Mouse (Mus musculus) right cerebral cortex, postnatal 10 days (tissue): ENCODE measurements around the gene Ppcs.

Experiments used
- DNase-seq, 2 experiments: peaks; one replicate each; pipeline ENCODE4 v3.0.0; 2021; ENCODE audit warnings: low spot score in 2 of 2

Ppcs gene

DNA sequence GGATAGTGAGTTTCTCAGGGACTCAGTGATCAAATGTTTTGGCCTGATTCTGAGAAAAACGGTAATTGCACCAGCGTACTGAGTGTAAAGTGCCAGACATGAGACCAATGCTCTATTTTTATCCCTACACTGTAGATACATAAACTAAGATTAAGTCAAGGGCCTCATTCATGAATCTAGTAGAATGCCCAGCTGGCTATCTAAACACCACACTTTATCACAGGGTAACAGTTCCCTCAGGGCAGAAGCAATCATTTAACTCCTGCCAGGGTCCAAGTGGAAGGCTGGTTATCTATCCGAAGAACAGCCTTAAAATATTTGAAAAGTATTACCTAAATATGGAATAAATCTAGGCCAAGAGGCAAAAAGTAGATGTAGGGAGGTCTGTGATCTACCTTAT lies 4.3 kb downstream of the Ppcs start:
- DNase-seq: no peak

DNA sequence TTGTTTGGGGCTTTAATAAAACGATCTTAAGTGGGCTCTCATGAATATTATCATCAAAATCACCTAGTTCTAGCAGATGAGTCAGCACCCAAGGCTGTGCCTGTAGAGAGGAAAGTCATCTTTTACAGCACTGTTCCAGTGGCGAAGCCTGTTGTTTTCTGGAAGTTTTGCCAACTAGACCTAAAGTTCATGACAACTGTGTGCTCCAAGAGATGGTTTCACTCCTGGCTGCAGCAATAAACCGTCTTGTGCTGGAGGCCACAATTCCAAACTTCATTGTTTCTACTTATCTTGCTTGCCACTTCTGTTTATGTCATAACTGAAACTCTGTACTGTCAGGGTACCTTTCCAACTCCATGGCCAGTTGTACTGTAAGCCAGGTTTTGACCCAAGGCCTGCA lies 5.0 kb downstream of the Ppcs start:
- DNase-seq: no peak

DNA sequence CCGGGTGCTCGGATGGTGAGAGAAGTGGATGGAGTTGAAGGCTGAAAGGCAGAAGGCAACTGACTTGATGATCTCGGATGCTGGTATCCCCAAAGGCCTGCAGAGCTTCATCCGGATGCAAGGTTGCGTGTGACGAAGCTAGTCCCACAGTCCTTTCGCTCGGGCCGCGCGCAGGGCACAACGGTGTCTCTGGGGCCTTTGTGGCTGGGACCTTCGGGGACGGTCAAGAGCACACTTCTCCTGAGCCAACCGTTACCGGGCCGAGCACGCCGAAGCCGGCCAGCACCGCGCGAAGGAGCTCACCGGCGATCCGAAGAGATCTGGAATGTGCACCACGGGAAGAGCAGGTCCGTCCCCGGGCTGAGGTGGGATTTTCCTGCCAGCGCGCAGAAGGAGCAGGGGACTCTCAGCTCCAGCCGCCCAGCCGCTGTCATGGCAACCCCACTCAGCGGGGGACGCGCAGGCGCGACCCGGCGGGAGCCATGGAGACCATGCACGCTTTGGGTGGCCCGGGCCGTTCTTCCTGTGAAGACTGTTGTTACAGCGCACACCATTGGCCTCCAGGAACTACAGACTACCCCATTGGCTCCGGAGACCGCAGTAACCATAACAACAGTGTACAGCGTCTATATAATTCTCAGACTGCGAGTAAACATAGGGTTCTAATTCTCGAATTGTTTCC lies 7.0 kb downstream of the Ppcs start, which contains the start of gene Ccdc30:
TSS of gene Ccdc30 (minus strand) at position 450 of the 682 bp plus-strand sequence.
- peak; percentile 98 to 99 for DNase-seq

DNA sequence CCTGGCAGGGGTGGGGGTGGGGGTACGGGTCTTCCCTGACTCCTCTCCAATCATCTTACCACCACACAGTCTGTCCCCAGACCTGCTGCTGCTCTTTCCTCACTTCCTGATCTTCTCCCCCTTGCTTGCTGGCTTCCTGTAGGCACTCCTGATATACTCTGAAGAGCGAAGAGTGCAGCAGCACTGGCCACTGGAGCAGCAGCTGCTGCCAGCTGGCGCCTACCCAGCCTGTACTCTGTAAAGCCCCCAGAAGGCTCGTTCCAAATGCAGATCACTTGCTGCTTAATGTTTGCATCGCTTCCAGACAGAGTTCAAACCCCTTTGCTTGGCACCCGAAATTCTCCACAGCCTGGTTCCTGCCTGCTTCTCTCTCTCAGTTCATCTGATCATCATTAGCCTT lies 9.4 kb downstream of the Ppcs start:
- DNase-seq: peak; percentile 62 to 64

DNA sequence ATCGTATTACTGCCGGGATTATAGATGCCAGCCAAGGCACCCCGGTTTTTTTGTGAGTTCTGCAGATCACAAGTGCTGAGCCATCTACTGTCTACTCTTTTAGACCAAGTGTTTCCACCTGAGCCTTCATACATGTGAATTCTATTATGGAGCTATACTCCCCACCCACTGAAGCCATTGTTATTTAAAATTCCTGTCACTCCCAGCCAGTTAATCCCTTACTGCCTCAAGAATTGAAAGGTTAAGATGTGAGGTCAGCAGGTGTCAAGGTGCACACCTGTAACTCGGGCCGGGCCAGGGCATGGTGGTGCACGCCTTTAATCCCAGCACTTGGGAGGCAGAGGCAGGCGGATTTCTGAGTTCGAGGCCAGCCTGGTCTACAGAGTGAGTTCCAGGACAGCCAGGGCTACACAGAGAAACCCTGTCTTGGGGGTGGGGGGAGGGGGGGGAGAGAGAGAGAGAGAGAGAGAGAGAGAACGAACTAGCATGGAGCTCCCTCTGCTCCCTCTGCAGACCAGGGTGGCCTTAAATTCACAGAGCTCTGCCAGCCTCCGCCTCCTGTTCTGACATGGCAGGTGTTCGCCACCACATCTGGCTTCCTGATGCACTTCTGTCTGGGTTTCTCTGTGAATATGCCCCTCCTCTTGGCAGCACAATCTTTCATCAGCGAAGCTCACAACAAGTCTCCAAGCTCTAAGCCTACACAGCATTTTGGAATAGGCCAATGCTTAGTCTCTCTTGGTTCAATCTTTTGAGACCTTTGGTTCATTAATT lies 10.2 kb downstream of the Ppcs start:
- DNase-seq: no peak

DNA sequence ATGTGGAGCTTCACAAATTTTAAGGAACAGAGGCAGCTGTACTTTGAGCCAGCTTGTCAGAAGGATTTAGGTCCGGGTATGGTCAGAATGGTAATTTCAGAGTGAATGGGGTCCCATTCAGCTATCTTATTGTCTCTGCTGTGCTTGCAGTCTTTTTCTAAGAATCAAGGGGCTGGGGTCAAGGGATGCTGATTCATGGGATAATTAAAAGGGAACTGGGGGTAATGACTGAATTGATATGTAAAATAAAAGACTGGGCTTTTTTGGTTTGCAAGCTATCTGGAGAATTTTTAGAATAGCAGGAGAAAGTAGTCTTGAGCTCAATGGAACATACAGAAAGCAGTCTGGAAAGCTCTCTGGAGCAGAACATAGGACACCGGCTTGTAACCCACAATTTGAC lies 18.8 kb downstream of the Ppcs start:
- no peak for DNase-seq

DNA sequence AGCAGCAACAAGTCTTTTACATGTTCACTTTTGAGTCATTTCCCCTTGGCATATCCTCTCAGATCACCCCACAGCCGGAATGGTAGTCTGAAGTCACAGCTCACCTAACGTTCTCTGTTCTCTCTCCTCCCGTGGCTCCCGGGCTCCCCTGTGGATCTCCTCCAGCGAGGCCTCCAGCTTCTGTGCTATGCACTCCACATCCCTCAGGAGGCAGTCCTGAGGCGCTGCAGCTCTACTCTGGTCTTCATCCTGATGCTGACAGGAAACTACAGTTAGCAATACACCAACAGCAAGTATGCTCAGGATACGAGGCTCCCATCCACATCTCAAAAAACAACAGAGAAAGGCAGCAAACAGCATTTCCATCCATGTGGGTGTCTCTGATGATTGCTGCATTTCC lies 21.3 kb downstream of the Ppcs start:
- DNase-seq: no peak

DNA sequence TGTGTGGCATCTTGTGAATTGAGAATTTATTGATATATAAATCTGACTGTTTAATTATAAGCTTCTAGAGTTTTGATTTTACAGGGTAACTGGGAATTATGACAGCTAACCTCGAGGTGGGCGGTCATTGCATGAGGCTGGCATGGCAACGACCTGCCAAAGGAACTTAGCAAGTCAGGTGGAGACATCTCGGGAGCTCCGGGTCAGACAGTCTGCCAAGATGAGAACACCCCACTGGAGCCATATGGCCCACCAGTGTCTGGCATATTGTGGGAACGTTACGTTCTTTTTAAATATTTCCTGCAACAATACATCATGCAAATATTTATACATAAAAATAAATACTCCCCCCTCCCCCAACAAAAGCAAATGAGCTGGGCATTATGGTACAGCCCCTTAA lies 23.5 kb downstream of the Ppcs start:
- DNase-seq: no peak

DNA sequence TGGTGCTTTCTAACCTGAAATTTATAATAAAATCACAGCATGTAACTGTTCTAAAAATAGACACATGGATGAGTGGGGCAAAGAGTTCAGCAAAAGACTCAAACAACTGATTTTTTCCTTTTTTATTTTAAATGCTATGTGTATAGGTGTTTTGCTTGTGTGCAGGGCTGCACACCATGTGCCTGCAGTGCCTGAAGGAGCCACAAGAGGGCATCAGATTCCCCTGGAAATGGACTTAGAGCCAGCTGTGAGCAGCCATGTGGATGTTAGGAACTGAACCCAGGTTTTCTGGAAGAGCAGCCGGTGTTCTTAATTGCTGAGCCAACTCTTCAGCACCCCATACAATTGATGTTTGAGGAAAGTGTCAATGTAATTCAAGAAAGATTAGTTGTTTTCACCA lies 31.9 kb downstream of the Ppcs start:
- peak in 1 of 2 experiments; percentile 33 for DNase-seq

DNA sequence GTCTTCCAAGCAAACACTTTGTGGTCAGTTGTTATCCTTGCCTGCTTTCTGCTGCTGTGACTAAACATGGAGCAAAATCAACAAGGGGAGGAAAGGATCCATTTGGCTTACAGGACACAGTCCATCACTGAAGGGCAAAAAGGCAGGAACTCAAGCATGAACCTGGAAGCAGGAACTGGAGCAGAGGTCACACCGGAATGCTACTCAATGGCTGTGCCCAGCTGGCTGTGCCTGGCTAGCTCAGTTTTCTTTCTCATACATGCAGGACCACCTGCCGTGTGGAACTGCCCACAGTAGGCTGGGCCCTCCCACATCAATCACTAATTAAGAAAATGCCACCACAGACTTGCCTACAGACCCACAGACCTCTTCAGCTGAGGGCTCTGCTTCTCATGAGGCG lies 33.0 kb downstream of the Ppcs start:
- DNase-seq: no peak

DNA sequence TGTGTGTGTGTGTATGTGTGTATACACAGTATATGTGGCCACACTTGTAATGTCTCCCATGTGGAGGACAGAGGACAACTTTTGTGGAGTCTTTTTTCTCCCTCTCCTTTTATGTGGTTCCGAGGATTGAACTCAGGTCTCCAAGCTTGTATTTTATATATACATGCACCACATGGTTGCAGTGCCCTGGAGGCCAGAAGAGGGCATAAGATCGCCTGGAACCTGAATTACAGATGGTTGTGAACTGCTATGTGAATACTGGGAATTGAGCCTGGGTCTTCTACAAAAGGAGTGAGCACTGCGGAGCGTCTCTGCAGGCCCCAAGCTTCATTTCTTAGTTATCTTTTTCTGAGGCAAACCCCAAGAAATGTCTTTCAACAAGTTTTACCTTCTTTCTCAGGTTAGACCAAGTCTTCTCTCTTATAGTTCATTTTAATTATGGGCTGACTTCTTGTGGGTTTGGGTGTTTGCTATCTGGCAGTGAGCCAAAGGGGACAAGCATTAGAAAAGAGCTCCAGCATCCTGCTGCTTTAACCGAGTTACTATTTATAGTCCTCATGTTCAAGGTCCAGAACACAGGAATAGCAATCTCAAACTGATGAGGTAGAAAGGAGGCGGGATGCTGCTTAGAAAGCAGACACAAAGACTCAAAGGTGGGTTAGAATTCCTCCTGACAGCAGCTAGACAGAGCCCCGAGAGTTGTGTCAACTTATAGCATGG lies 40.6 kb downstream of the Ppcs start:
- DNase-seq: no peak

DNA sequence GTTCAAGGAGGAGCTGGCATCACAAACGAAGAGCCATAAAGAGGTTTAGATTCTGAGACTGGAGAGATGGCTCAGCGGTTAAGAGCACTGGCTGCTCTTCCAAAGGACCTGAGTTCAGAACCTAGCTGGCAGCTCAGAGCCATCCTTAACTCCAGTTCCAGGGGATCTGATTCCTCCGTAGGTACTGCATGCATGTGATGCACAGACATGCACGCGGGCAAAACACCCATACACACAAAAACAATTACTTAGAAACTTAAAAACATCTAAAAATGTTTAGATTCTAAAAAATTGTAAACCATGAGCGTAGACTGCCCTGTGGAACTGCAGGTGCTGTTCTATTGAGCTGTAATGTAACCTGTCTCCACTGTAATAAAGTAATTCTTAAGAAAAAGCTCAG lies 52.8 kb downstream of the Ppcs start:
- no peak for DNase-seq
